Mouse (Mus musculus): ENCODE results near the gene Mdfi.
A peak's percentile ranks its signal among the peaks of the same experiment; 100 is the strongest.

The Mdfi gene

DNA sequence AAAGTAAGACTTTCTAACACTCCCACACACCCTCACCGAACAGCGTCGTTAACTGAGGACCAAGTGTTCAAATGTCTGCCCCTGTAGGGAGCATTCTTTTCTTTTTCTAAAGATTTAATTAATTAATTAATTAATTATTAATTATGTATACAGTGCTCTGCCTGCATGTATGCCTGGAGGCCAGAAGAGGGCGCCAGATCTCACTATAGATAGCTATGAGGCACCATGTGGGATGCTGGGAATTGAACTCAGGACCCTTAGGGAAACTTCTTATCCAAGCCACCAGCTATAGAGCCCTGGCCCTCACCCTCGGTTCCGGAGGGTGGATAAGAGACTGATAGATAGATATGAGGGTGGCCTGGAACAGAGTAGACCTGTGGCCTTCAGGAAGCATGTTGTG lies 13.5 kb upstream of the Mdfi start:
- no peak for DNase-seq (ENCODE audit: low read depth, low spot score)

DNA sequence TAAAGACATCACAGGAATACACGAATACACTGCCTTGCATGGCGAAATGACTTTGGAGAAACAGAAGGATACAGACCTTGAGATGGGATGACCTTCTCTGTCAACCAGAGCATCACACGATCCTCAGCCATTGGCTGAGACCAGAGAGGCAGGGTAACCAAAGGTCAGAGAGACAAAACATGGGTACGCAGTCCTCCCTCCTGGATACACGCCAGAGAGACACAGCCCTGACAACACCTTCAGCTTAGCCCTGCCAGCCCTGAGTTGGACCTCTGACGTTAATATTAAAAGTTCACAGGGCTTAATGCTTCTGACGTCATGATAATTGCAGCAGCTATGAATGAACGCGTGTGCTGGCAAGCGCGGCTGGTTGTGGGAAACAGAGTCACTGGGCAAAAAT lies 11.1 kb upstream of the Mdfi start:
- no peak for DNase-seq (ENCODE audit: low read depth, low spot score)

DNA sequence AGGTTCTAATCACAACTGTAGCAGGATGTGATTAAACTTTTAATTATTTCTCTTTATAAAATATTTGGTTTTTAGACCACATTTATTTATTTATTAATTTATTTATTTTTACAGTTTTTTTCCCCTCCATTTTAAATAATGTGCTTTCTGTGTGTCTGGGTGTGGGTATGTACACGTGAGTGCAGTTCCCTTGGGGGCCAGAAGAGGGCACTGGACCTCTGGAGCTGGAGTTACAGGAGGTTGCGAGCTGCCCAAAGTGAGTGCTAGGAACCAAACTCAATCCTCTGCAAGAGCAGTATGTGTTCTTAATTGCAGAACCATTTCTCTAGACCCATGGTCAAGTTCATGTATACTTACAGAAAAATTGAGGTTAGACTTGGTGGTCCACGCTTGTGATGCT lies 9.0 kb upstream of the Mdfi start:
- no peak for DNase-seq (ENCODE audit: low read depth, low spot score)

- no peak for DNase-seq (ENCODE audit: low read depth, low spot score)
Observed at GRCm38 (mm10) chr17:47841931-47842623, 7.6 kb upstream of the Mdfi start.

DNA sequence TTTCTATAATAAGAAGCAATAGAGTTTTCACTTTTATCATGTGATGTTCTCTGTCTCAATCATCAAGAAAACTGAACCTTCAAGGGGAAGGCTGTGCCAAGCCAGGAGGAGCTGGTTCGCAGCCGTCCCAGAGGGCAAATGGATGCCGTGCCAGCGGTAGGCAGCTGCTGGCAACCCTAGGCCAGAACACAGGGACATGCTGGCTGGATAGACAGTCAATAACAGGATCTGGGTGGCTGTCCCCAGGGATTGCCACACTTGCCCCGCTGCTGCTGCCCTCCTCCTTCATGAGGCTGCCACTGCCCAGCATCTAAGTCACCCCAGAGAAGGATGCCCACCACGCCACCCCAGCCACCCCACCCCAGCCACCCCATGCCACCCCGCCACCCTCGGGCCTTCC lies 7.0 kb upstream of the Mdfi start:
- DNase-seq (ENCODE audit: low read depth, low spot score), result no peak

DNA sequence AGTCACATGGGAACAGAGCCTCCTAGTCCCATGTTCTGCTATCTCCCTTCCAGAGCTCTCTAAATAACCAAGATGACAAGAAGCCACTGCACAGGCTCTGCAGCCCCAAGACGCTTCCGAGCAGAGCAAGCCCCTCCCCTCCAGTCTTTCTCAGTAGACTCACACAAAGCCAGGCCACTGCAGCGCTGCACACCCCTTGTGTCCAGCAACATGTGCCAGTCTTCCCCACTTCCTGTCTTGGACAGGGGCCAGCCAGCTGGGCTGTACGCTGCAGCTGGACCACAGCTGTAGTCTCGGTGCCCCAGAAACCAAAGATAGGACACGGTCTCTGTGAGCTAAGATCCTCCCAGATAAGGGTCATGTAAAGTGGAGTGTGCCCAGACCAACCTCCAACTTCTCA lies 3.3 kb upstream of the Mdfi start:
- DNase-seq (ENCODE audit: low read depth, low spot score), result no peak

- DNase-seq (ENCODE audit: low read depth, low spot score), result no peak
Observed at GRCm38 (mm10) chr17:47833628-47834481, 636 bp downstream of the Mdfi start.

DNA sequence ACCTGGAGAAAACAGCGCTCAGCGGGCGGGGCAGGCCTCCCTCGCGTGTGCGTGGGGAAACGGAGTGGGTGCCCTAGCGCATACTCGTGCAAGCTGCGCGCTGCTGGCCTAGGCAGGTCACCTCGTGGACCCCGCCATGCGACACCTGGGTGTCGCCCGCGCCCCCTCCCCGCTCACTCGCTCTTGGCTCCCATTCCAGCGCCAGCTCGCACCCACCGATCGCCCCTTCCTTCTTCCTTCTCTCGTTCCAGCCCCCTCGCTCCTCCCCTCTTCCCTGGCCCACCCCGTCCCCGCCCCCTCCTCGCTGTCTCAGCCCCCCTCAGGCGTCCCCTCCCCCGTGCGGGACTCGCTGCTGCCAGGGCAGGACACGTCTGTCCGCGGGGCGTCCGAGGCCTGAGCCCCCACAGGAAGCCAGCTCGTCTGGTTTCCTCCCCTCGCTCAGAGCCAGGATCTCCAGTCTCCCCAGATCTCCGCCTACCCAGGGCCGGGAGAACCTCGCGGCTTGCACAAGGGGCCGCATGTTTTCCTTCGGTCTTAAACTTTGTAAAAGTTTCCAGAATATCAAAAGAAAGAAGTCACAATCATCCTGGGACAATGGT lies 1.4 kb downstream of the Mdfi start:
- DNase-seq (ENCODE audit: low read depth, low spot score), result no peak

GRCm38 (mm10) chr17:47832501-47833028 lies 1.9 kb downstream of the Mdfi start:
- no peak for DNase-seq (ENCODE audit: low read depth, low spot score)

DNA sequence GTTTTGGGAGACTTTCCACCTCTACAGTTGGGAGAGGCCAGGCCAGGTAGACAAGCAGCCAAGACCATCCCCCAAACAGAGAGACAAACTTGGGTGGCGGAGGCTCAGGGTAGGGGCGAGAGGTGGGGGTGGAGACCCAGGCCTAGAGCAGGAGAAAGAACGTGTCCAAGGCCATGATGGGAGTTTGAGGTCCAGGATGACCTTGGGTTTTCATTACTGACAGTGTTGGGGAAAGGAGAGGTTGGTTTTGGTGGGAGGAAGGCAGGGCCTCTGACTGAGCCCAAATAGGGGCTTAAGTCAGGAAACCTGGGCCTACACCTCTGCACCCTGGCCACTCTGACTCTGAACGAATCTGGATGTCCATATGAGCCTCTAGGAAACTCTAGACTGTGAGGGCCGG lies 2.7 kb downstream of the Mdfi start:
- DNase-seq (ENCODE audit: low read depth, low spot score), result no peak

GRCm38 (mm10) chr17:47831161-47831560 lies 3.3 kb downstream of the Mdfi start:
- DNase-seq (ENCODE audit: low read depth, low spot score), result no peak

DNA sequence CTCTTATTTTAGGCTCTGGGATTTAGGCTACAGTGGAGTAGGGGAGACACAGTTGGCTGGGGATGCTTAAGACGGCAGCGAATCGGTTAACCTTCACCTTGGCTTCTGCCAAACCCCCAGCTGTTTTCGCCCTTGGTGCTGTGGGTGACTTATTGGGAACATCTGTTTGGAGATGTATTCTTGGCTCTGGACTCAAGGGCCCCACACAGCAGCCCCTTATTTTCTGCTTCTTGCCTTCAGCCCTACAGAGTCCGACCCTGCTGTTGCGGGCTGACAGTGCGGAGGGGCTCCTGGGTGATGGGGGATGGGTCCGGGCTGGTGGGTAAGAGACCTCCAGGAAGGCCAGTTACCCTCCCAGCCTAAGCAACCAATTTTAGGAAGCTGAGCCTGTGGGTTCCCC lies 13.2 kb downstream of the Mdfi start:
- DNase-seq (ENCODE audit: low read depth, low spot score), result no peak

DNA sequence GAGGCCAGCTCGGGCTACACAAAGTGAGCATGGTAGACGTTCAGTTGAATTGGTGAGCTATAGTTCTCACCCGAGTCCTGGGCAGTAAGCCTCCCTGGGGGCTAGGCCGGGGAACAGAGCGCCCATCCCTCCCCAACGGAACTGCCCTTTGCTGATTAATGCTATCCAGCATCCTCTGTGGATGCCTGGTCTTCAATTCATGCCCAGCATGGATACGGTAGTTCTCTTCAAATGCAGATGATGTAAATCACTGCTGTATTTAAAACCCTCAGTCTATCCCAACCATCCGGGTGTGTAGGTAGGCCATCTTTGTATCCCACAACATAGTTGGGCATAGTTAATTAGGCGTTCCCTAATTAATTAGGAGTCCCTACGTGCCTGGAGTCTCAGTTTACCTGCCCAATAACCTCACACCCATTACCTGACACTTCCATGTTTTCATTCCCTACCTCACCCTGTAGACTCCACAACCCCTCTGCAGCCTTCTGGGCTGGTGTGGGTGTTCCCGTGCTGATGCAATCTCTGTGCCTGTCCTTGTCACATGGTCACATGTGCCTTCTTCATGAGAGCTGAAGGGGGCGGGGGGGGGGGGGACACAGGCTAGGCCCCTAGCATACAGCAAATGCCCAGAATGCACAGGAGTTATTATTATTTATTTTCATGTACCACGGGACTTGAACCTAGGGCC lies 16.3 kb downstream of the Mdfi start:
- DNase-seq (ENCODE audit: low read depth, low spot score), result no peak

DNA sequence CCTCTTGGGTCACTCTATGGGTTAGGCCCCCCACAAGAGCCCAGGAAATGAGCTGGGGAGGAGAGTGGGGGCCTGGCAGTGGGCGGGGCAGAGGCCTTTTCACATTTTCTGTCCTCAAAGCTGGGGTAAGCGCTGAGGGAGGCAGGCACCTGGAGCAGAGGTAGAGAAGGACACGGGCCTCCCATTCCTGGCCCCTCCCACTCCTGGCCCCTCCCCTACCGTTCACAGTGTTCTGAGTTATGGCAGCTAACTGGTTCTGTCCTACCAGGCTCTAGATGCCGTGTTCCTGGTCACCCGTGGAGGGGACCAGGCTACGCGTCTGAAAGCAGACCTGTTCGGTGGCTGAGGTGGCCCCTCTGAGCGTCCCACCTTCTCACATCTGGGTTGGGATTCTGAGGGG lies 19.0 kb downstream of the Mdfi start:
- DNase-seq (ENCODE audit: low read depth, low spot score), result no peak

GRCm38 (mm10) chr17:47814496-47814895 lies 20.0 kb downstream of the Mdfi start:
- DNase-seq (ENCODE audit: low read depth, low spot score), result no peak

DNA sequence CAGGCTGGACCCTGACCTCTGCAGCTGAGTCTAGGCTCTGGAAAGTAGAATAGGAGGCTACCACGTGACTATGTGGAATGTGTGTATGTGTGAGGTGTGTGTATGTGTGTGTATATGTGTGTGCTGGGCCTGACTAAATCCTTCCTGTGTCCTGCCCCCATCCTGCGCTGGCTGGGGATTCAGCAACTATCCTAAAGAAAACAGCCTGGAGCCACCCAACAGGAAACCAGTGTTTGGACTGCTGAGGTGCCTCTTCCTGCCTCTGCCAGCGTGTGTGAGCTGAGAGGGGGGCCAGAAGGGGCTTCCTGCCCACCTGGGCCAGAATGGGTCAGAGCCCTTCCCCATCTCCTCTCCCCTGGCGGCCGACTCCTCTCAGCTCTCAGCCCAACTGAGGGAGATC lies 20.9 kb downstream of the Mdfi start:
- DNase-seq (ENCODE audit: low read depth, low spot score), result no peak

- DNase-seq (ENCODE audit: low read depth, low spot score), result no peak
Observed at GRCm38 (mm10) chr17:47812200-47812599, 22.3 kb downstream of the Mdfi start.

- no peak for DNase-seq (ENCODE audit: low read depth, low spot score)
Observed at GRCm38 (mm10) chr17:47811265-47811800, 23.2 kb downstream of the Mdfi start.

- peak; percentile 26 for DNase-seq (ENCODE audit: low read depth, low spot score)
Observed at GRCm38 (mm10) chr17:47806230-47806629, 28.3 kb downstream of the Mdfi start.

DNA sequence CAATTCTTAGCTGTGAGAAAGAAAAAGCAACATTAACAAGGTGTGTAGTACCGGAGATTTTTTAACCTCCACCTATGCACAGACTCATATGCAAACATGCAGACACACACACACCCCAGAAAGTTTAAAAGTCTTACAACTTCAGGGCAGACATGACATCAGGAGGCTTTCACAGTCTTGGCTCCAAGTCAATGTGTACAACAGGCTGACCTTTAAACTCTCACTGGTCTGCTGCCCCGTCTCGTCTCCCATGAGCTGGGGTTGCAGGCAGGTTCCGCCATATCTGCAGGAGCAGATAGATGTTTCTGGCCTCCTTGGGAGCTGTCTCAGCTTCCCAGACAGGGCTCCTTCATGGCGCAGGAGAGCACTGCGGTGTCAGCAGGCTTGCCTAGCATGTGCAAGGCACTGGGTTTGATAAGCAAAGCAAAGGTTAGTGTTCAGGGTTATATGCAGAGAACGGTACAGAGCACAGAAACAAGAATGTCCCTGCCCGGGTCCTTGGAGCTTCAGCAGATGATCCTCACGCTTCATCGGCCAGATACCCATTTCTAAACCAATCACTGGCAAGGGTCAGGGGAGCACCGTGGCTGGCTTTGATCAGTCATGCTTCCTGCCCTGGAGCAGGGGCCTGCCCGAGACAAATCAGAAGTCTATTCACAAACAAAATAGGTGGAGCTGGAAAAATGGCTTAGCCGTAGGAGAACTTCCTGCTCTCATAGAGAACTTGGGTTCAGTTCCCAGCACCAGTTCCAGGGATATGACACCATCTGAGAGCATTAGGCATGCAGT lies 29.2 kb downstream of the Mdfi start:
- no peak for DNase-seq (ENCODE audit: low read depth, low spot score)

GRCm38 (mm10) chr17:47803662-47804061 lies 30.8 kb downstream of the Mdfi start:
- DNase-seq (ENCODE audit: low read depth, low spot score), result no peak

Data from telencephalon, adult 2 months (tissue).